Mouse (Mus musculus) CH12F3 (cell line): ENCODE results near the gene Ccnyl1.

Source experiments
- in situ Hi-C: fragments of 300-500 bp; cut with MboI; formaldehyde crosslinking; loops from 2 replicates; pipeline ENCODE4 v1.14.3; 2020; ENCODE audit warnings: low sequenced_read_pairs

Gene Ccnyl1

DNA sequence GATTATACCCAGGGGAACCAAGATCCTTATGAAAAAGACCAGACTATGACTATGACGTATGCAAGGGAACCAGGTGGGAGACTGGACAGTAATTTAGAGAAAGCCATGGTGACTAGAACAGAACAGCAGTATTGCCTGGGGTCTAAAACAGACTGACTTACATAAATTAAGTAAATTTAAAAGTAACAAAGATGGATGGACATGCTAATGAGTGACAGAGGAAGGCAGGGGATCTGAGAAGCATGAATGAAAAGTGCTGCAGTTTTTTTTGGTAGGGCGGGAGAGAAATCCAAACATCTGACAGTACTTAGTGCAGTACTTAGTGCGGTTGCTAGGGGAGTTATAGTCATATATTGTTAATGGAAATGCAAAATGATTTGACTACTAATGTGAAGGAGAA, 4.9 kb downstream of the Ccnyl1 start:
- in situ Hi-C loops: no loop called here

DNA sequence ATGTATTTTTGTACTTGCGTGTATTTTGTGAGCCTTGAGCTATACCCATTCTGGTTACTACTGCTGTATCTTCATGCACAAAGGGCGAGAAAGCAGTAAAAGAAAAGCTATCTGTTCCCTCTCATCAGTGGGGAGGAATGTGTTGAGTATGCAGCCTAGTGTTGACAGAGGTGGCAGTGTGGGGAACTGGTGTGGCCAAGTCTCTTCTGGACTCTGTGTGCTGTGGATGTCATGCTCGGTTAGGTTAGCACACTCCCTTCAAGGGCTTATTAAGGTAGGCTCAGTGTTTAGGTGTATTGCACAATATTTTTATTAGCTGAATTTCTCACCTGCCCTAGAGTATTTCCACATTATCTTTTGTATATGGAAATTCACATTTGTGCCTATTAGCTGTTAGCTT, 11.5 kb downstream of the Ccnyl1 start:
- in situ Hi-C loops: loop anchor here (25.0 kb wide), 1 partner anchor 1039 kb away; no protein-coding TSS in a partner anchor

DNA sequence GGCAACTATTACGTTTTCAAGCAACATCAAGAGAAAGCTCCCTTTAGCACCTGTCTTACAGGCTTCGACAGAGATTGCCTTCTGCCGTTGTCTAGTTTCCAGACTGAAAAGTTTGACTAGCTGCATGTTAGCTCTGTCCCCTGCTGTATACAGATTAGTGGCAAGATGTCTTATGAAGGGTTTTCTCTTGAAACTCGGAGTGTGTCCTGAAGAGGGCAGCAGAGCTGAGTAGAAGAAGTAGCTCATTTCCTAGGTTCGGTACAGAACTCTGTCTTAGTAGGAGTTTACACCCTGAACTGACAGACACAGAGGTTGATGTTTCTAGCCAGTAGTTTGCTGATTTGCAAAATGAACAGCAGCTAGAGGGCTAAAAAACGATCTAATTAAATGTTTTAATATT, 15.0 kb downstream of the Ccnyl1 start:
- in situ Hi-C loops: loop anchor here (25.0 kb wide), 1 partner anchor 1043 kb away; no protein-coding TSS in a partner anchor

DNA sequence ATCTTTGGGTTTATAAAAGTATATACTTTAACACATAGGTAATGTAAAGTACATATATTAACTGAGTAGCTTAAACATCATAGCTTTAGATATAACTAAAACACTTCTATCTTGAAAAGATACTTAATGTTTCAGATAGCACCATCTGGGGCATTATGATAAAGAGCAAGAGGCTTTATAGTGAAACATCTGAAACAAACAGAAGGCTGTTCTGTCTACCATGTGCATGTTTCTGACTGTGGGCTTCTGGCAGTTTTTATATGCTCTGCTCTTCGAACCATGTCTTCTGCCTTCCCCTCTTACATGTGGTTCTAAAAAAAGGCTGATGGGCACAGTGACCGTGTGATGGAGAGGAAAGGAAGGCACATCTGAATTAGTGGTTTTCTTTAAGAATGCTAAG, 16.4 kb downstream of the Ccnyl1 start:
- in situ Hi-C loops: loop anchor here (25.0 kb wide), 1 partner anchor 1044 kb away; no protein-coding TSS in a partner anchor

DNA sequence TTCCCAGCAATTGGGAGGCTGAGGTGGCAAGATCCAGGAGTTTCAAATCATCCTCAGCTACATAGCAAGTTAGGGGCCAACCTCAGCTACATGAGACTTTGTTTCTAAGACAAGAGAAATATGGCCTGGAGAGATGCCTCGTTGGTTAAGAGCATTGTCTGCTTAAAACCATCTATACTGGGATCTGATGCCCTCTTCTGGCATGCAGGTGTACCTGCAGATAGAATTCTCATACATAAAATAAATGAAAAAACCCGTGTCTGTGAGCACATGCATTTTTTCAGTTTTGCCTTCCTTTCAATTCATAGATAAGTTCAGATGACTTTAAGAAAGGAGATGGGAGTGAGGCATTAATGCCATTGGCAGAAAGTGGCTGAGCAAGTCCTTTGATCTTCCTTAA, 19.6 kb downstream of the Ccnyl1 start:
- in situ Hi-C loops: loop anchor here (10.0 to 25.0 kb wide), 2 partner anchors 275 to 1048 kb away; no protein-coding TSS in a partner anchor

DNA sequence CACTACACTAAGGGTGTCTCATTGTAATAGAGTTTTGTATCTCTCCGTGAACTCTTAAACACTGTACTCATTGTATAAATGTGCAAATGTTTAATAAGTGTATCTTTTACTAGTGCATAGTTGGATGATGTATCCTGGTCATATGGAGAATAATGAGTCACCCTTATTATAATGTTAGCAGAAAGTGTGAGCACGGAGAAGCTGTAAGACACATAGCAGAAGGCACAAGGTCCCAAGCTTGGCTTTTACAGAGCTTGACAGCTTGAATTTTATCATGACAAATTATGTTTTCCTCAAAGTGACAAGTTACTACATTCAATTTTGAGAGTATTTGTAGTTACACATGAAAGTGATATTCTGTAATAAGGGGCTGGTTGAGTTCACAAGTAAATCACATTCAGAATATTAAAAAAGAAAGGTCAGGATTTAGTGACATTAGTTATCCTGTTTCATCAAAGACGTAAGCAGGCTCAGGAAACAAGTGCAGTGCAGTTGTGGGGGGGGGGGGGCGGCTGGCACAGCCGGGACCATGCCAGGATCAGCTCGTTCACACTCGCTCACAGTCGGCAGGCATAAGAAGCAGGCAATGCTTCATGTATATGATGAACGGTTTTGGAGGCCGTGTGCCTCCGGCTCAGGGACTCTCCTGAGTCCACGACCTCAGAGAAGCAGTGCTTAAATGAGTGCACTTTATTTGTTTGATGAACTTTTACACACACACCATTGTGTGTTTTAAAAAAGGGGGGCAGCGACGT, 21.9 kb downstream of the Ccnyl1 start:
- in situ Hi-C loops: loop anchor here (10.0 to 25.0 kb wide), 2 partner anchors 273 to 1050 kb away; no protein-coding TSS in a partner anchor

DNA sequence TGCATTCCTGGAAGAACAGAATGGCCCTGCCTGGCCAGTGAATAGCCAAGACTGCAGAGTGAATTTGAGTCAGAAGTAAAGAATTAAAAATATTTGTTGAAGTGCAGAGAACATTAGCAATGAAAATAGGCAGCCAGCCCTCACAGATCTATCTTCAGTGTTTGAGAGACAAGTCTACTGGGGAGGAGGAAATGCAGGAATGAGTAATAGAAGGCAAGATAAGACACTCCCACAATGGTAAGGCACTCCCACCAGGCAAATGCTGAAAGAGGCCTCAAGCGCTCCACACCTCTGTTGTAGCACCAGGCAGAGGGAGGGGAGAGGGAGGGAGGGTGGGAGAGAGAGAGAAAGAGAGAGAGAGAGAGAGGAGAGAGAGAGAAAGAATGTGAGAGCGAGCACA, 25.2 kb downstream of the Ccnyl1 start:
- in situ Hi-C loops: loop anchor here (10.0 to 25.0 kb wide), 2 partner anchors 269 to 1053 kb away; no protein-coding TSS in a partner anchor

DNA sequence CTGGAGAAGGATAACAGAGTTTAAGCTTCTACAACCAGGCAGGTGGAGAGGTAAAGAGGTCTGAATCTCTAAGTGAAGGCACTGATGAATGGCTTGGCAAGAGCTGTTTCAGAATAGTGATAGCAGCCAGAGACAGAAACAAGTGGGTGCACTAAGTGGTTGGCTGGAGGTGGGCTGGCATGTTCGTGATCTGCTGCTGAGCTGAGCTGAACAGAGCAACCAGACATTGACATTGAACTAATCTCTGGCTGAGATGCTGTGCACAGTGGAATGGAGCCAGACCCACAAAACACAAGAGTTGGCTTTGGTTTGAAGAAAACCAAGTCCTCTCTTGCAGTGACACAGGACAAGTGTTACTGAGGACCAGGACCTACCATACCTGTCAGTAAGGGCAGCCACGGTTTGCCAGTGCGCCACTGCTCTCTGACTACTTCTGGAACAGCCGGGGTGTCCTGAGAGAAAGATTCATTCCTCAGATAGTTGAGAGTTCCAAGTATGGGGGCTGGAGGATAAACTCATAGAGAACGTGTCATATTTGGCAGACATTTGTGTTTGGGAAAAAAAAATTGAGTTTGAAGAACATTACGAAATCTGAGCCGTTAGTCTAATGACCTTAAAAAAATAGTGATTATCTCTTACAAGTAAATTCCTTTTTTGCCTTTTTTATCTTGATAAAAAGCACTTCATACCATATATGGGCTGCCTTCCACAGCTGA, 26.5 kb downstream of the Ccnyl1 start:
- in situ Hi-C loops: loop anchor here (10.0 to 25.0 kb wide), 2 partner anchors 268 to 1054 kb away; no protein-coding TSS in a partner anchor

DNA sequence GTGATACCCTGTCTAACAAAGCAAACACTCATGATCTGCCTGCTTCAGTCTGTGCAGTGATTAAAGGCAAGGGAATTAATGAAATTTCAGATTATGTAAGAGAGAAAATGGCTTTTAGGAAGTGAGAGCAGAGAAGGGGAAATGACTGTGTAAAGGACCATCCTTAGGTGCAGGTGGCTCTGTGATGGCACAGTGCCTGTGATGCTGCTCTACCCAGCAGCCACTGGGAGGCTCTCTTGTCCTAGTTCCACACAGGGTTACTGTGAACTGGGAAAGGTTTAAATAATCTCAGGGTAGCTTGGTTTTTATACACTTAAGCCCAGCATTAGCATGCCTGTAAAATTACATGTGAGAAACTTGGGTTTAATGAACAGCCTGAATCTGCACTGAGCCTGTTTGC, 27.2 kb downstream of the Ccnyl1 start:
- in situ Hi-C loops: loop anchor here (10.0 to 25.0 kb wide), 2 partner anchors 267 to 1055 kb away; no protein-coding TSS in a partner anchor

DNA sequence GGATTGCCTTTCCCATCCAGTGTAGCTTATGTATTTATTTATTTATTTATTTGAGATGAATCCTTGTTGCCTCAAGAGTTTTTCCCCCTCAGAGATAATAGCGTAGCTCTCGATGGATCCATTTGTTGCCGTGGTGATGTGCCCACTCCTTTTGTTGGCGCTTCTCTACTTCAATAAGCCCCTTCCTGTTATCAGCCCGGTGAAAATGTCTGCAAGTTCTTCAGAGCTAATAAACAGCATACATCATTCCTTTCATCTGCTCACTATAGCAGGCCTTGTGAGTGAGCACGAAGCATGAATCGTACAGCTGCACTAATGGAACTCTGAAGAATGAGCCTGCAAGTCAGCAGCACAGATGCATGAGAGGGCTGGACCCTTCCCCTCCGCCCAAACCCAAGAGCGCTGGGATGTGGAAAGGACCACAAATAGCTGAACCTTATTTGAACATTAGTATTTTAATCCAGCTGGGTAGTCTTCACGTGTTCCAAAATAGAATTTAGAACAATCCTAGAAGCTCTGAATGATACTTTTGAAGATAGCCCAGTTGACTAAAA, 30.9 kb downstream of the Ccnyl1 start:
- in situ Hi-C loops: loop anchor here (25.0 kb wide), 1 partner anchor 1059 kb away; no protein-coding TSS in a partner anchor

DNA sequence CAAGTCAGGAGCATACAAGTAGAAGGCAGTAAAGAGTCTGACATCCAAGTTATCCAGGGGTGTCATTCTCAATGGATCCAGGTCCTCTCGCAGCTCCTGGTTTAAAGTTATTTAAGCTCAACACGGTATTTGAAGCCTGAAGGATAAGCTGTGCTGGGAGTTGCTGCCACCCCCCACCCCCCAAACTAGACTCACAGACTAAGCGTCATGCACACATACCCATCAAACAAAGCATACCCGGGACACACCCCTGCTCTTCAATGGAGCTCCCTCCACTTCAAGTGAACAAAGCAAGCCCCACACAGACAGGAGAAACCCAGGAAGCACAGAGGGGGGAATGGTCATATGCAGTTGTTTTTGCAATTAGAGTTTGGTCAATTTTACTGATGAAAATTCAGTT, 39.8 kb downstream of the Ccnyl1 start:
- in situ Hi-C loops: no loop called here

DNA sequence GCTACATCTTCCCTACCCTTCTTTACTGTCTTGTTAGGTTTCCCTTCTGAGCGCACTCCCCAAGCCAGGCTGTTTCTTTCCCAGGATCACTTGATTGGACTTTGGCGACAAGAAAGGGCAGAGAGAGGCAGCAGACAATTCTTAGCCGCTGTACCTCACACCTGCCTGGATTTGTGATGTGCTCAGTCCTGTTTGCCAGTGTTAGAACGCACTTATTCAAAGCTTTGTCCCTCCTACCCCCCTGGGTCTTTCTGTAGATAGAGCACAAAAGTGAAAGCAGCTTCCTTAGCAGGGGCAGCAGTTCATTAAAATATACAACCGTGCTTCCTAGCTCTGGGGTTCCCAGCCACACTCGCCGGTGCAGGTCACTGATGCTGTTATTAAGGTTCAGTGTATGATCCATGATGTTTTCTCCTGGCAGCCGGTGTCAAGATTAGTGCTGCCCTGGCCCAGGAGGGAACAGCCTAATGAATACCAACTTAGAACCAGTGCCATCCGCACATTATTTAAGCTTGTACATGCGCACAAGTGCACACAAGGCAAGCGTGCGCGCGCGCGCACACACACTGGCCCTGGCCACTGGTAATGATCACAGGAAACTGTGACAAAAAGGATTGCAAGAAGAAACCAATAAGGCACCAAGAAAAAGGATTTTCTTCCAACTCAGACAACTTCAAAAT, 41.2 kb downstream of the Ccnyl1 start:
- in situ Hi-C loops: no loop called here

DNA sequence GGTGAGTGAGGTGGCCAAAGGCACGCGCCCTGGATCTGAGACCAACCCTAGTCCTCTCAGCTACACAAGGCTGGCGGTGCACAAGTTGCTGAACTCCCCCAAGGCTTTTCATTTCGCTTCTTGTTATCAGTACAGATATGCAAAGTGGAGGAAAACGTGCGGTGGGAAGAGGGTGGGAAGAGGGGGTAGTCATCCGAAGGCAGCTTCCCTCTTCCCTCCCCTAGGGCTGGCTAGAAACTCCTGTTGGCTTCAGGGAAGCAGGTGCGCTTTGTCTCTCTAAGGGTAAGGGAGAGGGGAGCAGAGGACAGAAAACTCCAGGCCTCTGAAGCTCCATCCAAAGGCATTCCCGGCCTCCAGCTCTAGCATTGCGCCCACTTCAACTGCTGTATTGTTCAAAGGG, 41.9 kb downstream of the Ccnyl1 start:
- in situ Hi-C loops: no loop called here

DNA sequence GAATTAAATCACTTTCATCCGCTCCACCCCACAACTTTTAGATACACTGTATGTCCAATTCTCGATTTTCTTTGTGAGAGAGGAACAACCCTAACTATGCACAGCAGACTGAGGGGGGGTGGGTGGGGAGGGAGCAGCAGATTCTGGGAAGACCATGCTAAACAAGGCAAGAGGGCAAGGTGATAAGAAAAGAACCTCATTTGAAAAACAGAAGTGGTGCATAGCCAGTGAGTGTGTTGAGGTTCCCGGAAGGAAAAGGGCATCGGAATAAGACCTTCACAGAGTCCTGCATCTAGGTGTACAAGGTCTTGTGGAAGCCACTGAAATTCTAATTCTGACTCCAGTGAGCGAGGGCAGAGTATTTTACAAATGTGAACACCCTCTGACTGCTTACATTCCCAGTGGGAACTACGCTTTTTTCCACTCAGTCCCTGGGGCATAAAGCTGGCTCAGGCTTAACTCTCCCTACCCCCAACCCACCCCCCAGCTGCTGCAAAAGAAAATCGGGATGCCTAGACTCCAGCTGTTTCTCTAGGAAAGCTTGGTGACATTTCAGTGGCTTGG, 42.5 kb downstream of the Ccnyl1 start:
- in situ Hi-C loops: no loop called here

DNA sequence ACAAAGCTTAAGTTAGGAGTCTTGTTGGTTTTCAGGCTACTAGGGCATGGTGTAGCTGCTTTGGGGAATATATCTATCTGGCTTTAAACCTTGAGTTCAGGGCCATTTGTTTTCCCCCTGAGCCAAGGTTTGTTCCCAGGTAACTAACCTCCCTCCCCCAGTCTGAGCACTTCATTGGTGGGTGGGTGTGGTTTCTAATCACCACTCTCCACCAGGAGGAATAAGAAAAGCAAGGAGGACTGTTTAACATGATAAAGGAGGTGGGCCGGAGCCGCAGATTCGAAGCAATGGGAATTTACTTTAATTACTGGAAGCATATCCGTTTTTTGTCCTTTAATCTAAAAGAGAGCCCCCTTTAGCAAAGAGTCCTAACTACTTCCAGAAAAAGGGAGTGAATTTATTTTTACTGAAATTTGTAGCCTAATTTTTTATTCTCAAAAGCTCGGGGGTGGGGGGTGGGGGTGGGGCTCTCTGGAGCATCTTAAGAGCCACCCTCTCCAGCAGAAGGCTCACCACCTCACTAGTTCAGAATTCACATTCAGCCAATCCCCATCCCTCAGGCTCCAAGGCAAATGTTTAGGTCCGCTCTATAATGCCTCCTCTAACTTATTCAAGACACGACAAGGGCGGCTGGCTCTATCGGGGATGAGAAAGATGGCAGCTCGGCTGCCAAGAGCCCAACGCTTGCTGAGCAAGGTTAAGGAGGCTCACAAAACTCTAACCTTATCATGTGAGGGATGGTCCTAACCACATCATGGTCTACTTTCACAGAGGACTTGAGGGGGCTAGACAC, 43.4 kb downstream of the Ccnyl1 start:
- in situ Hi-C loops: no loop called here

DNA sequence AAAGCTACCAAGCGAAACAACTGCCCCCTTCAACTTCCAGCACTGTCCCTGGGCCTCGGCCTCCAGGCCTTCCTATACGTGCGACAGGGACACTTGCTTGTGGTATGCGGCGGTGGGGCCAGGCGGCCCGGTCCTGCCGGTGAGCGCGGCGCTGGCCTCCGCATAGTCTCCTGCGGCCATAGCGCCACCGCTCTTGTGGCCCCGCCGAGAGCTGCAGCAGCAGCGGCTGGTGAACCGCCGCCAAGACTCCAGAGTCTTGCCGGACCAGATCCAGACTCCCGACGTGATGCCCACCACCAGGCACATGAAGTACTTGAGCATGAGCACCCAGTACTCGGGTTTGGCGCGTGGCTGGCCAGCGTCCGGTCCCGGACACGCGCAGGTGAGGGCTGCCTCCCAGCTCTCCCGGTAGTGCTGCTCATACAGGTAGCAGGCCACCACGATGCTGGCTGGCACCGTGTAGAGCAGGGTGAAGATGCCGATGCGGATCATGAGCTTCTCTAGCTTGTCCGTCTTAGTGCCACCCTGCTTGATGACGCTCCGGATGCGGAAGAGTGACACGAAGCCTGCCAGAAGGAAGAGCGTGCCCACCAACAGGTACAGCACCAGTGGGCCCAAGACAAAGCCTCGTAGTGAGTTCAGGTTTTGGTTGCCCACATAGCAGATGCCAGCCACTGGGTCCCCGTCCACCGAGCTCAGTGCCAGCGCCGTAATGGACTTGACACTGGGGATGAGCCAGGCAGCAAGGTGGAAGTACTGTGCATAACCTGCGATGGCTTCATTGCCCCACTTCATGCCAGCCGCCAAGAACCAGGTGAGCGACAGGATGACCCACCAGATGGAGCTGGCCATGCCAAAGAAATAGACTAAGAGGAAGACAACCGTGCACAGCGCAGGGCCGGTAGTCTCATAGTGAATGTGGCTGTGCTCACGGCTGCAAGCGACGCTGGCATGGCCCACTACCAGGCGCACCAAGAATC, 44.8 kb downstream of the Ccnyl1 start:
- in situ Hi-C loops: no loop called here

DNA sequence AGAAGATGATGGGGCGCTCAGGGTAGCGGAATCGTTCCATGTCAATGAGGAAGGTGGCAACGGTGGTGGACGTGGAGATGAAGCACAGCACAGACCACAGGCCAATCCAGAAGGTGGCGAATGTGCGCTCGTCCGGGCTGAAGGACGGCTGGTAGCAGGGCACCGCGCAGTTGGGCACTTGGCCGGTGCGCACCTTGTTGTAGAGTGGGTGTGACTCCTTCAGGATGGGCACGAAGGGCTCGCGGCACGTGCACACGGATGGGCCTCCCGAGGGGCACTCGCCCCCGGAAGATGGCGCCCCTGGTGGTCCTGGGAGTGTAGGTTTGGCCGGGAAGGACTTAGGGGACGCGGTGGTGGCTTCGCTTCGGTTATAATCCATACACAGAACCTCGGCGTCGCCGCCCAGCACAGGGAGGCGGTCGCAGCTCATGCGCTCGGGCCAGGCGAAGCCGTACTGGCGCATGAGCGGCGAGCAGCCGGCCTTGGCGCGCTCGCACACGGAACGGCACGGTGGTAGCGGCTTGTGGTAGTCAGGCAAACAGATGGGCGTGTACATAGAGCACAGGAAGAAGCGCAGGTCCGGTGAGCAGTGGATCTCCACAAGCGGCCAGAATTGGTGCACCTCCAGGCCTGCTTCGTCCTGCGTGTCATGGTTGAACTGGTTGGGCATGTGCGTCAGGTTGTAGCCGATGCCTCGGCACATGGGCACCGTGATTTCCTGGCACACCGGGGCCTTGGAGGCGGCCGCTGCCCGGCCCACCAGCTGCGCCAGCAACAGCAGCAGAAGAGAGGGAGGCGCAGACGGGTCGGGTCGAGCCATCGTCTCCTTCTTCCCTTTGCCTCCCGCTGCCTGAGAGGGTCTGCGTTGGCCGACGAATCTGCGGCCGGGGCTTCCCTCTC, 45.8 kb downstream of the Ccnyl1 start:
- in situ Hi-C loops: no loop called here
